Mouse (Mus musculus) cerebellum, adult 11-12 months (tissue): ENCODE measurements around the gene Ppp2r5e.
A peak's percentile ranks its signal among the peaks of the same experiment; 100 is the strongest.
"Not testable (repeated sequence)": the region's sequence is repeated elsewhere in the genome, so short reads cannot be mapped to it uniquely, and the experiment has no call there.

Experiments
- DNase-seq: peaks from one replicate; pipeline ENCODE4 v3.0.0; 2022

Gene Ppp2r5e

GRCm38 (mm10) chr12:75536566-75536965, 59.5 kb downstream of the Ppp2r5e start:
- DNase-seq = no peak

GRCm38 (mm10) chr12:75533145-75533544, 62.9 kb downstream of the Ppp2r5e start:
- no peak for DNase-seq

- no peak for DNase-seq
Observed at GRCm38 (mm10) chr12:75531895-75532294, 64.2 kb downstream of the Ppp2r5e start.

- DNase-seq = no peak
Observed at GRCm38 (mm10) chr12:75528857-75529808, 66.9 kb downstream of the Ppp2r5e start.

GRCm38 (mm10) chr12:75528300-75528699, 67.7 kb downstream of the Ppp2r5e start:
- peak; percentile 60 for DNase-seq

GRCm38 (mm10) chr12:75524199-75524598, 71.8 kb downstream of the Ppp2r5e start:
- DNase-seq = no peak

- DNase-seq = no peak
Observed at GRCm38 (mm10) chr12:75522931-75523330, 73.1 kb downstream of the Ppp2r5e start.

- no peak for DNase-seq
Observed at GRCm38 (mm10) chr12:75522360-75522759, 73.7 kb downstream of the Ppp2r5e start.

- DNase-seq = no peak
Observed at GRCm38 (mm10) chr12:75520395-75520794, 75.7 kb downstream of the Ppp2r5e start.

GRCm38 (mm10) chr12:75519181-75519940, 76.7 kb downstream of the Ppp2r5e start:
- DNase-seq = no peak

GRCm38 (mm10) chr12:75515301-75515906, 80.6 kb downstream of the Ppp2r5e start:
- DNase-seq = no peak

- DNase-seq = no peak
Observed at GRCm38 (mm10) chr12:75511520-75511919, 84.5 kb downstream of the Ppp2r5e start.

GRCm38 (mm10) chr12:75504991-75505650, 90.9 kb downstream of the Ppp2r5e start:
- DNase-seq = no peak

GRCm38 (mm10) chr12:75502664-75503063, 93.4 kb downstream of the Ppp2r5e start:
- DNase-seq = peak; percentile 38

- no peak for DNase-seq
Observed at GRCm38 (mm10) chr12:75497698-75498097, 98.3 kb downstream of the Ppp2r5e start.

- DNase-seq = peak; percentile 33
Observed at GRCm38 (mm10) chr12:75495636-75496035, 100.4 kb downstream of the Ppp2r5e start.

GRCm38 (mm10) chr12:75494643-75495042, 101.4 kb downstream of the Ppp2r5e start:
- no peak for DNase-seq

- no peak for DNase-seq
Observed at GRCm38 (mm10) chr12:75492549-75493327, 103.3 kb downstream of the Ppp2r5e start.

GRCm38 (mm10) chr12:75492148-75492547, 103.9 kb downstream of the Ppp2r5e start:
- DNase-seq = not testable (repeated sequence)

GRCm38 (mm10) chr12:75487500-75487899, 108.5 kb downstream of the Ppp2r5e start:
- no peak for DNase-seq

- DNase-seq = no peak
Observed at GRCm38 (mm10) chr12:75486568-75487286, 109.3 kb downstream of the Ppp2r5e start.
